Mouse (Mus musculus): Measurements from ENCODE around the gene Bcar1.

Gene Bcar1

GRCm38 (mm10) chr8:111736321-111736720 lies 7.3 kb downstream of the Bcar1 start:
- WGBS, result 31% methylated on average over 7 of the region's 7 CpGs

- WGBS, result 70% methylated on average over 4 of the region's 4 CpGs
Measured at GRCm38 (mm10) chr8:111735791-111736190, 7.8 kb downstream of the Bcar1 start.

GRCm38 (mm10) chr8:111735335-111735761 lies 8.3 kb downstream of the Bcar1 start:
- WGBS, result 70% methylated on average over 8 of the region's 8 CpGs

GRCm38 (mm10) chr8:111734244-111734960 lies 9.2 kb downstream of the Bcar1 start:
- 54% methylated on average over 6 of the region's 6 CpGs for WGBS

- WGBS, result 41% methylated on average over 5 of the region's 5 CpGs
Measured at GRCm38 (mm10) chr8:111733581-111734243, 9.9 kb downstream of the Bcar1 start.

GRCm38 (mm10) chr8:111732406-111733085 lies 11.1 kb downstream of the Bcar1 start:
- 17% methylated on average over 10 of the region's 10 CpGs for WGBS

- under 1% methylated on average over 36 of the region's 41 CpGs for WGBS
Measured at GRCm38 (mm10) chr8:111732004-111732403, 11.6 kb downstream of the Bcar1 start.

- WGBS, result under 1% methylated on average over 39 of the region's 39 CpGs
Measured at GRCm38 (mm10) chr8:111731231-111731977, 12.2 kb downstream of the Bcar1 start.

- 70% methylated on average over 7 of the region's 7 CpGs for WGBS
Measured at GRCm38 (mm10) chr8:111729233-111730170, 14.1 kb downstream of the Bcar1 start.

GRCm38 (mm10) chr8:111728481-111728880 lies 15.1 kb downstream of the Bcar1 start:
- WGBS, result 61% methylated on average over 5 of the region's 5 CpGs

GRCm38 (mm10) chr8:111727553-111727952 lies 16.1 kb downstream of the Bcar1 start:
- 71% methylated on average over 4 of the region's 4 CpGs for WGBS

- WGBS, result 33% methylated on average over 7 of the region's 7 CpGs
Measured at GRCm38 (mm10) chr8:111726102-111726900, 17.3 kb downstream of the Bcar1 start.

GRCm38 (mm10) chr8:111725341-111725740 lies 18.3 kb downstream of the Bcar1 start:
- WGBS, result 86% methylated on average over 6 of the region's 6 CpGs

- WGBS, result 53% methylated on average over 4 of the region's 4 CpGs
Measured at GRCm38 (mm10) chr8:111720115-111720544, 23.5 kb downstream of the Bcar1 start.

- WGBS, result 36% methylated on average over 5 of the region's 5 CpGs
Measured at GRCm38 (mm10) chr8:111718937-111719336, 24.7 kb downstream of the Bcar1 start.

- 43% methylated on average over 6 of the region's 6 CpGs for WGBS
Measured at GRCm38 (mm10) chr8:111717866-111718265, 25.7 kb downstream of the Bcar1 start.

GRCm38 (mm10) chr8:111717488-111717792 lies 26.2 kb downstream of the Bcar1 start:
- 26% methylated on average over 4 of the region's 4 CpGs for WGBS

- 16% methylated on average over 10 of the region's 10 CpGs for WGBS
Measured at GRCm38 (mm10) chr8:111716603-111717487, 26.8 kb downstream of the Bcar1 start.

- WGBS, result 88% methylated on average over 13 of the region's 13 CpGs
Measured at GRCm38 (mm10) chr8:111715514-111715913, 28.1 kb downstream of the Bcar1 start.

Data from cerebral cortex, adult 2 months (tissue).